Mouse (Mus musculus) frontal cortex, adult 2 months (tissue): ENCODE results near the gene Sh3glb2. TPM values are rescaled to one million over a fixed set of nuclear protein-coding genes. Genes with fewer than 3 reads are reported as not detected.

Experiments used
- DNase-seq, 2 experiments: peaks; one replicate each; pipeline ENCODE4 v3.0.0; 2022; ENCODE audit warnings: low spot score in 1 of 2; ENCODE audit errors: extremely low spot score in 1 of 2
- polyA plus RNA-seq: library from polyadenylated mRNA; depleted of rRNA; stranded (reverse); fragments of >200 nt; gene quantifications from 2 replicates; pipeline ENCODE4 v1.2.3, GENCODE M21; 2012; rRNA removed

Sh3glb2 gene
- polyA plus RNA-seq, 1 experiment, result 584 TPM

DNA sequence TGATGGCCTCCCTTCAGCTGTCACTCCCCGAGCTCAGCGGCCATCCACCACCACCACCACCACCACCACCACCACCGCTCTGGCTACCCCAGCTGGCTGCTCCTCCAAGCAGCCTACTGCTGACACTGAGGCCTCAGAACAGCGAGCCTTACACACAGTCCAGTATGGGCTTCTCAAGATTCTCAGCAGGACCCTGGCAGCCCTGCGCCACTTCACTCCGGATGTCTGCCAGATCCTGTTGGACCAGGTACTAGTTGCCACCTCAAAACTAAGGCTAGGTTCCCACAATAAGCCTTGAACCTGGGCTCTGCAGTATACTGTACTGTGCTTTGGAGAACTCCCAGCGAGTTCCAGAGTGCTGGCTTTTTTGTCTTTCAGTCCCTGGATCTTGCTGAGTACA lies 16.6 kb downstream of the Sh3glb2 start:
- DNase-seq, result no peak

DNA sequence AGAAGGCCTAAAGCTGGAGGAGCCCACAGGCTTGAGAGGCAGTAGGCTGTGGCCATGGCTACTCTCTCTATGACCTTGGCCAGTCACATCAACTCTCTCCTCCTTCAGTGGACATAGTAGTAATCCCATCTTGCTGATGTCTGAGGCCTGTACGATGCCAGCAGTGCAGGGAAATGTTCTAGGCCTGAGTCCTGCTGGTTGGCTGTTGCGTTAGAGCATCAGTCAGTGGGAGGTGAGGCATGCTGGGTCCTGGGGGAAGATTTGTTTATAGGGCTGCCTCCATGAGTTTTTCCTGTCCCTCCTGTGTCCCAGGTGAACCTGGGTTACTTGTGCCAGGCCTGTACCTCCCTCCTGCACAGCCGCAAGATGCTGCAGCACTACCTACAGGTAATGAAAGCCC lies 17.1 kb downstream of the Sh3glb2 start:
- DNase-seq, result no peak

DNA sequence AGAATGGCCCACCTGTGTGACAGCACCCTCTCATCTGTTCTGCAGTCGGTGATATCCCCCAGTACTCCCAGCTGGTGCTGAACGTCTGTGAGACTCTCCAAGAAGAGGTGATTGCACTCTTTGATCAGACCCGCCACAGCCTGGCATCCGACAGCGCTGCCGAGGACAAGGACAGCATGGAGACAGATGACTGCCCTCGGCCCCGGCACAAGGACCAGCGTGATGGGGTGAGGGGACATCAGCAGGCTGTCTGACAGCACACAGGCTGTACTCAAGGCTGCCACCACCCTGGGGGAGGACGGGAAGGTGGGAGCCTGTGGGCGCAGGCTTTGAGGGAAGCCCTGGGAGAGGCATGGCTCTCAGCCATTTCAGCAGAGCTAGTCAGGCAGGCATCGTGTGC lies 22.0 kb downstream of the Sh3glb2 start:
- DNase-seq, result no peak

DNA sequence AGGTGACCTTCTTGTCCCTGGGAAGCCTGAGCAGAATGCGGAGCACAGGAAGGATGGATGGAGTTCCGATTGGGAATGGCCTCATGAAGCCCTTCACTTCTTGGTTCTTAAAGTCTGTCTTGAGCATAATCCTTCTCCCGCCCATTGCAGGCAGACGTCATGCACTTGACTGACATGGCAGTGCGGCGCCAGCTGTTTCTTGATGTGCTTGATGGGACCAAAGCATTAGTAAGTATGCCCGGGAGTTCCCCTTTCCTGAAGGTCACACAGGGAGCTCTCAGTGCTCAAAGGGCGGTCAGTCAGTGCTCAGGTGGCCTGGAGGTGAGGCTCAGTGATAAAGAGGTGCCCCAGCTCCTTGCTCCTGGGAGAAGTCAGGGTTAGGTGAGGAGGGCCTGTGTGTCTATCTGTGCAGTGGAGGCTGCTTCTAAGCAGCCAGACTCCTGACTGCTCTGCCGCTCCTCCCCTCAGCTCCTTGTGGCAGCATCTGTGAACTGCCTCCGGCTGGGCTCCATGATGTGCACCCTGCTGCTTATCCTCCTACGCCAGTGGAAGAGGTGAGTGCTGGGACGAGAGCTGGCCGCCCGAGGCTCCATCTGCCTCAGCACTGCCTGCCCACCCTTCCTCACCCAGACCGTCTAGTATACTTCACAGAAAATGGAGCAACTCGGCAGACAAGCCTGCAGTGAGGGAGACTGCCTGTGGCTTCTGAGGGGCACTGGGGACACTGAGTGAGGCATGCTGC lies 22.8 kb downstream of the Sh3glb2 start:
- DNase-seq, result no peak

DNA sequence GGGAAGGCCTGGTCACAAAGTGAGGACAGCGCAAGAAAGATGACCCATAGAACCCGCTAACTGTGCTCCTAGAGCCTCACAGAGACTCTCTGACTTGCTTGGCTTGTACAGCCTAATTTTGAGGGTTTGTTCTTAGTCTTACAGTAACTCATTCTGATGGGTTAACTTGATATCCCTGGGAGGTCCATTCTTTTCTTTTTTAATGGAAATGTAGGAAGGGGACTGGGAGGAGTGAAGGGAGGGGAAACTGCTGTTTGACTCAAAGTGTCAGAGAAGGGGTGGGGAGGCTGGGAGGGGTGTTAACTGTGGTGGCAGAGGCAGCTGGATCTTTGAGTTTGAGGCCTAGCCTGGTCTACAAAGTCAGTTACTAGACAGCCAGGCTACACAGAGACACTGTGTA lies 23.8 kb downstream of the Sh3glb2 start:
- no peak for DNase-seq

DNA sequence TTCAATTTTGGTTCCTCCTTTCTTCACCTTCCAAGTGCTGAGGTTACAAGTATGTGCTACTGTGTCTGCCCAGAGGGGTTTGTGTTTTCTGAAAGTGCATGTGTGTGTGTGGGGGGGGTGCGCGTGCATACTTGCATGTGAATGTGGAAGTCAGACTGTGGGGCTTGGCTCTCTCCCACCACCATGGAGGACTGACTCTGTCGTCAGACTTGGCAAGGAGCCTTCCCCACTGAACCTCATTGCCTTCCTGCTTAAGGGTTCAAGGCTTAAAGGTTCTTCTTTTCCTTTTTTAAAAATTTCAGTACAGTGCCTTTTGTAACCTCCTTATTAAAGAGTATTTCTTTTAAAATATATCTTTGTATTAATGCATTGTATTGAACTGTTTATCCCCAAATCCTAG lies 30.3 kb downstream of the Sh3glb2 start:
- DNase-seq, result no peak

DNA sequence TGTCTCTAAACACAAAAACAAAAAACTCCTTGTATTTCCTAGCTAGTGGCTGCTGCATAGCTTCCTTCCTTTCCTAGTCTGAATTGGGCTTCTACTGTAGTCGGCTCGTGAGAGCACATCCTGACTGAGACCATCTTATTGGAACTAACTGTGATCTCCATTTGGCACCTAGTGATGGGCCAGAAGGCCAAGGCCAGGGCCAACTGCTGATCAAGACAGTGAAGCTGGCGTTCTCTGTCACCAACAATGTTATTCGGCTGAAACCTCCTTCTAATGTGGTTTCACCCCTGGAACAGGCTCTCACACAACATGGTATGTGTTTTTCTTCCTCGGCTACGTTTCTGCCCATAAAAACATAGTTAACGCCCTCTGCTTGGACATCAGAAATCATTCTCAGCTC lies 31.9 kb downstream of the Sh3glb2 start:
- no peak for DNase-seq

DNA sequence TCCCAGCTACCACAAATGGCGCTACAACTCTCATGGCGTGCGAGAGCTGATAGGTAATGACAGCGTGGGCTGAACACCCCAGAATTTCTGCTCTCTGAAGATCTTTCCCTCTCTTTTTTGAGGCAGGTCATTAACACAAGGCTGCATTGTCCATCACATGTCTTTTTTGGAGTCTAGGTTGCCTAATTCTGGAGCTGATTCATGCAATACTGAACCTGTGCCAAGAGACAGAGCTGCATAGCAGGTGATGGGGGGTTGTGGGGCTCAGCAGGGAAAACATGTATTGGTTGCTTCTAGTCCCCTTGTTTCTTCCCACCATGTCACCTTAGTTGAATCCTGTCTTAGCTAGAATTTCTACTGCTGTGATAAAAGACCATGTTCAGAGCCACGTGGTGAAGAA lies 33.8 kb downstream of the Sh3glb2 start:
- DNase-seq, result no peak

DNA sequence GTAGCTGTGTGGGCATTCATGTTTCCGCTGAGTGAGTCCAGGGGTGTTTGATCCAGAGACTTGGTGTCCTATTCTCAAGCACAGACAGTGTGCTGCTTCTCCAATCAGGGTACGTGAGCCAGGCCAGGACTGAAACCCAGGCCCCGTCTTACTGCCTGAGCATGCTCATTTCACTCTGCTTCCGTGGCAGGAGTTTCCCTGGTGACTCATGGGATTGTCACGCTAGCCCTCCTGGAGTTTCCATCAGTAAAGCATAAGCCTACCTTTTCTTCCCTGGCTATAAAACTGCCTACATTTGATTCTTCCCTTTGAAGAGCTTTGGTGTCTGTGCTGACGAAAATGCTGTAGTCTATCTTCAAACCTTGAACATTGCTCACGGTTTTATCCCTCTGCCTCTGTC lies 36.0 kb downstream of the Sh3glb2 start:
- DNase-seq, result no peak

DNA sequence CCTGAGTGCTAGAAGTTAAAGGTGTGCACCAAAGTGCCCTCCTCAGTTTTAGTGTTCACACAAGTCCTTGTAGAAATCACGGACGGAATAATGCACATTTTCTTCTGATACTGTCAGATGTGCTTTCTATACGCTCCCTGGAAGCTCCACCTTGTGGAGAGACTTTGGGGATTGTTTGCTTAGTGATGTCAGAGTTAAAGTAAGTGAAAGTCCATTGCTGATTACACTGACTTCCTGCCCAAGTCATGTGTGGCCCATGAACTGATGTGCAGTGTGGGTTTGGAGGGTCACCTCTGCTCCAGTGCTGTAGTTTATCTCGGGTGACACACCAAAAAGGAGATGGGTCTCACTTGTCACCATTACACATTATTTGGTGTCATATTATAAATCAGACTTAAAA lies 39.9 kb downstream of the Sh3glb2 start:
- no peak for DNase-seq

DNA sequence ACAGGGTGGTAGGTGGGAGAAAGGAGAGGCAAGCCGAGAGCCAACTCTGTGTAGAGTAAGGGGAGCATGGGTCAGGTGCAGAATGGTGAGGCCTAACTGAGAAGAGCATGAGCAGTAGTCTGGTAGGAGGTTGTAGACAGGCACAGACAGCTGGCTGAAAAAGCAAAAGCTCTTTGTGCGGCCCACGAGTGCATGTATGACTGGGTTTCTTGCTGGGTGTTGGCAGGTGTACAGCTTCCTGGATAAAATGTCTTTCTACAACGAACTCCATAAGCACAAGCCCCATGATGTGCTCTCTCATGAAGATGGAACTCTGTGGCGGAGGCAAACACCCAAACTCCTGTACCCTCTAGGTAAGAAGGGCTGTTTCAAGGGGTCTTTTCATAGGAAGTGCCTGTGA lies 42.2 kb downstream of the Sh3glb2 start:
- DNase-seq, result peak in 1 of 2 experiments; percentile 22

DNA sequence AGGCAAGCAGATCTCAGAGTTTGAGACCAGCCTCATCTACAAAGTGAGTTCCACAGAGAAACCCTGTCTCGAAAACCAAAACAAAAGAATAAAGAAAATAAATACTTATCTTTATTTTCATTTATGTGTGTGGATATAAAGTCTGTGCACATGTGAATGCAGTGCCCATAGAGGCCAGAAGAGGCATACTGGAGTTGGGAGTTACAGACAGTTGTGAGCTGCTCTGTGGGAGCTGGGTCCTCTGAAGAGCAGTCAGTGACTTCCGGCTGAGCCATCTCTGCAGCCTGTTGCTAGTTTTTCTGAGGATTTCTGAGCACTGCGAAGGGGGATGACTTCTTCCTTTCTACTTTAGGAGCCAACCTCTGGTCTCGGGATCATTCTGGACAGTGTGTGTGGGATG lies 43.0 kb downstream of the Sh3glb2 start:
- DNase-seq, result no peak

DNA sequence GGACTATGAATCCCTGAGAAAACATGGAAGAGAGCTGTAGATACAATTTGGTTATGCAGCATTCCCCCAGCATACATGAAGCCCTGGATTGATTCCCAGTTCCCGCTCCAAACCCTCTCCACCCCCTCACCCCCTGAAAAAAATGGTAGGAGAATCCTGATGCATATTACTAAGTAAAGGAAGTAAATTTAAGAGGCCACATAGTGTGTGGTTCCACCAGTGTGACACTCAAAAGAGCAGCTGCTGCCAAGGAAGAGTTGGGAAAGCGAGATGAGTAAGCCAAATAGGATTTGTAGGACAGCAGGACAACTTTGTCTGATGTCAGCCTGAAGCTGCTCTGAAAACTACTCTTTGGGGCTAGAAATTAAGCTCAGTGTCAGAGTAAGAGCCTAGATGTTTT lies 47.7 kb downstream of the Sh3glb2 start:
- DNase-seq, result peak in 1 of 2 experiments; percentile 50

DNA sequence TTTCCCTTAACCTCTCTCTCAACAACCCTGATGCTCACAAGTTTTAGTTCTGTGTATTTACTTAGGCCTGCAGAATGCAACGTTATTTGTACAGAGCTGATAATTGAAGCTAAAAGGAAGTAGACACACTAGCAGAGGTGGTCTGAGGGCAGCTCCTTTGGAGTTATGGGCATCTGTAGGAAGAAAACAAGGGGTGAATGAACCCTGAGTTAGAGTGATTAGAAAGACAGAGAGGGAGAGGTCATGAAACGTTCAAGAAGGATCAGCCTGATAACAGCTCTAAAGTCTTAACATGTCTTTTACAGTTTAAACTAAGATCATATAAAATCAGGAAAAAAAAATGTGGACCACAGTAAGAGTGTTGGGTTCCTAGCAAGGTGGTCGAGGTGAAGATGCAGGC lies 49.8 kb downstream of the Sh3glb2 start:
- DNase-seq, result no peak

DNA sequence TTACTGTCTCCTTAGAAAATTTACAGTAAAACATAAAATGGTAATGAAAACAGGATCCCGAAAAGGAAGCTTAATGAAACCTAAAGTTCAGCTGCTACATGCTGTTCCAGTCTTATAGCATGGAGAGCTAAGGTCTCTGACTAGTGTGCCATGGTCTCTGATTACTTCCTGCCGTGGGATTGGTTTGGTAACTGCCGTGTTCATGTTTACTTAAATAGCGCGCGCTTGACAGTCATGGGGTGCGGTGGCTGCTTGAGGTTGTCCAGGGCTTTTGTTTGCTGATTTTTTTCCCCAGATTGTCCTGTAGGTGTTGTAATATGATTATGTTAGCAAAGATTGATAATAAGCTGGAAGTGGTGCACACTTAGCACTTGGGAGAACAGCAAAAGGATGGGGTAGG lies 53.0 kb downstream of the Sh3glb2 start:
- no peak for DNase-seq

DNA sequence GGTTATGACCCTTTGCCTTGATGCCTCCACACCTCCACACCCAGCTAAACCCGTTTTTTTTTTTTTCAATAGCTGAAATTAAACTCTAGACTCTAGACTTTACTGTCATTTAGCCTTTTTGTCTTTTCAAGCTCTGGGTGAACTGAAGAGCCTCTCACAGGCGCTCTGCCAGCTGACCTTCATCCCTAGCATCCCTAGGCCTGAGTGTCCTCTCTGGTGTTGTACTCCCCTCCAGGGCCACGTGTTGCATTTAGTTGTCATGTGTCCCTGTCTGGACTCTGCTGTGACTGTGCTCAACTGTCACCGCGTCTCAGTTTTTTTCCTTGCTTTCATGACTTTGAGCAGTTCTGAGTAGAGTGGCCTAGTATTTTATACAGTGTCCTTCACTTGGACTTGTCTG lies 59.2 kb downstream of the Sh3glb2 start:
- DNase-seq, result no peak

DNA sequence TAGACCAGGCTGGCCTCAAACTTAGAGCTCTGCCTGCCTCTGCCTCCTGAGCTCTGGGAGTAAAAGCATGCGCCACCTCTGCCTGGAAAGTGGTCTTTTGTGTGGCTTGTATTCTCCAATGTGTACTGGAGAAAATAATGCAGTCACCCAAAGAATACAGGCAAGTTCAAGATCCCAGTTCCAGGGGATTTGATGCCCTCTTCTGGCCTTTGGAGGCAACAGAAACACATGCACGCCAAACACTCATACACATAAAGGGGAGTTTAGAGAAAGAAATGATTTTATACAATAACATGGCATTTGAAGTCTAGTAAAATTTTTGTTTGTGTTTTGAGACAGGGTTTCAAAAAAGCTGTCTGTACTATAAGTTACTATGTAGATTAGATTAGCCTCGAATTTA lies 59.6 kb downstream of the Sh3glb2 start:
- no peak for DNase-seq

Other genes starting within 250 kb of the Sh3glb2 start
- gene Zer1, start 234.8 kb downstream of the Sh3glb2 start, polyA plus RNA-seq, result 146 and 169 TPM in 2 replicates
- gene Tbc1d13, start 225.6 kb downstream of the Sh3glb2 start, polyA plus RNA-seq, result 44.3 and 45.3 TPM in 2 replicates
- gene Endog, start 187.8 kb downstream of the Sh3glb2 start, polyA plus RNA-seq, result 31.9 and 34.3 TPM in 2 replicates
- gene Spout1, start 180.9 kb downstream of the Sh3glb2 start, polyA plus RNA-seq, result 55.7 and 56.5 TPM in 2 replicates
- 26.8 and 29.8 TPM in 2 replicates for gene Kyat1, start 153.5 kb downstream of the Sh3glb2 start, polyA plus RNA-seq
- 35.1 and 35.7 TPM in 2 replicates for gene Lrrc8a, start 121.6 kb downstream of the Sh3glb2 start, polyA plus RNA-seq
- gene Gm28035, start 118.8 kb downstream of the Sh3glb2 start, polyA plus RNA-seq, result 22.6 and 24.8 TPM in 2 replicates
- 33.8 and 34.0 TPM in 2 replicates for gene Phyhd1, start 93.1 kb downstream of the Sh3glb2 start, polyA plus RNA-seq
- gene Gm28038, start 78.3 kb downstream of the Sh3glb2 start, polyA plus RNA-seq, result not detected in 2 replicates
- 14.3 and 16.3 TPM in 2 replicates for gene Dolk, start 73.0 kb downstream of the Sh3glb2 start, polyA plus RNA-seq
- gene Nup188, start 72.9 kb downstream of the Sh3glb2 start, polyA plus RNA-seq, result 18.3 and 19.4 TPM in 2 replicates
- 80.9 and 86.8 TPM in 2 replicates for gene Miga2, start 4.9 kb upstream of the Sh3glb2 start, polyA plus RNA-seq
- 40.2 and 45.8 TPM in 2 replicates for gene Dolpp1, start 32.9 kb upstream of the Sh3glb2 start, polyA plus RNA-seq
- gene Crat, start 56.5 kb upstream of the Sh3glb2 start, polyA plus RNA-seq, result 46.7 and 53.1 TPM in 2 replicates
- gene Ptpa, start 56.7 kb upstream of the Sh3glb2 start, polyA plus RNA-seq, result 155 and 161 TPM in 2 replicates
- gene Ier5l, start 114.9 kb upstream of the Sh3glb2 start, polyA plus RNA-seq, result 14.6 and 17.6 TPM in 2 replicates
- gene Cstad, start 235.7 kb upstream of the Sh3glb2 start, polyA plus RNA-seq, result 4.2 and 5.7 TPM in 2 replicates